Mouse (Mus musculus) G1E (cell line): ENCODE measurements around the gene Cxcl5. TPM values are rescaled to one million over a fixed set of nuclear protein-coding genes. Genes with fewer than 3 reads are reported as not detected.

Experiments
- ATAC-seq: 2 replicates; pipeline ENCODE4 v1.8.0; 2016; ENCODE audit warnings: mild to moderate bottlenecking; ENCODE audit not compliant: insufficient number of reproducible peaks, poor library complexity, low FRiP score, severe bottlenecking; ENCODE audit errors: extremely low read depth
- DNase-seq: peaks from one replicate; pipeline ENCODE4 v3.0.0; 2012; ENCODE audit warnings: low spot score
- H3K27me3 ChIP-seq: 2 replicates; pipeline ENCODE4 v1.6.1; 2012; ENCODE audit warnings: mild to moderate bottlenecking, low read length, inconsistent platforms; ENCODE audit not compliant: insufficient read depth
- H3K36me3 ChIP-seq: replicated peaks from 2 replicates; pipeline ENCODE3; 2012; ENCODE audit warnings: mild to moderate bottlenecking, inconsistent platforms
- H3K4me1 ChIP-seq: 2 replicates; pipeline ENCODE4 v1.6.1; 2012; ENCODE audit warnings: low read depth, low read length, inconsistent platforms, mixed read lengths; ENCODE audit not compliant: insufficient read depth
- H3K4me3 ChIP-seq: 2 replicates; pipeline ENCODE4 v1.5.1; 2012; ENCODE audit warnings: low read depth, mild to moderate bottlenecking, inconsistent platforms, low read length, moderate library complexity, mixed read lengths
- H3K9me3 ChIP-seq: replicated peaks from 2 replicates; pipeline ENCODE4 v1.6.1; 2012; ENCODE audit warnings: inconsistent platforms
- CTCF ChIP-seq: IDR thresholded peaks from 2 replicates; pipeline ENCODE4 v1.5.1; 2012; ENCODE audit warnings: low read depth, low read length, inconsistent platforms, mixed read lengths
- GATA1 ChIP-seq: IDR thresholded peaks from 2 replicates; pipeline ENCODE4 v1.6.1; 2012; ENCODE audit warnings: borderline replicate concordance, low read length, inconsistent platforms, mixed read lengths
- GATA2 ChIP-seq: IDR thresholded peaks from 2 replicates; pipeline ENCODE4 v1.6.1; 2012; ENCODE audit warnings: low read depth, low read length, inconsistent platforms, borderline replicate concordance
- POLR2AphosphoS5 ChIP-seq: IDR thresholded peaks from 2 replicates; pipeline ENCODE4 v1.6.1; 2012; ENCODE audit warnings: low read depth, low read length, inconsistent platforms; ENCODE audit not compliant: insufficient replicate concordance
- TAL1 ChIP-seq: conservative IDR thresholded peaks from 2 replicates; pipeline ENCODE4 v1.6.1; 2012; ENCODE audit warnings: low read depth, low read length, inconsistent platforms, mixed read lengths
- polyA plus RNA-seq: library from polyadenylated mRNA; stranded (reverse); fragments of >175 nt; gene quantifications from 2 replicates; pipeline ENCODE4 v1.2.3, GENCODE M21; 2012
- total RNA-seq, 2 experiments: library from RNA; stranded (forward) in 1 of 2; stranded (reverse) in 1 of 2; fragments of 200-1000 nt in 1 of 2; fragments of >200 nt in 1 of 2; fragmentation: Nextera tagmentation in 1 of 2; gene quantifications; 2 replicates each; pipeline ENCODE4 v1.2.3; 2014 to 2017

The Cxcl5 gene
- total RNA-seq (2014; fragmentation: Nextera tagmentation): not detected in 2 replicates
- total RNA-seq (2017): not detected in 2 replicates
- polyA plus RNA-seq: not detected in 2 replicates

DNA sequence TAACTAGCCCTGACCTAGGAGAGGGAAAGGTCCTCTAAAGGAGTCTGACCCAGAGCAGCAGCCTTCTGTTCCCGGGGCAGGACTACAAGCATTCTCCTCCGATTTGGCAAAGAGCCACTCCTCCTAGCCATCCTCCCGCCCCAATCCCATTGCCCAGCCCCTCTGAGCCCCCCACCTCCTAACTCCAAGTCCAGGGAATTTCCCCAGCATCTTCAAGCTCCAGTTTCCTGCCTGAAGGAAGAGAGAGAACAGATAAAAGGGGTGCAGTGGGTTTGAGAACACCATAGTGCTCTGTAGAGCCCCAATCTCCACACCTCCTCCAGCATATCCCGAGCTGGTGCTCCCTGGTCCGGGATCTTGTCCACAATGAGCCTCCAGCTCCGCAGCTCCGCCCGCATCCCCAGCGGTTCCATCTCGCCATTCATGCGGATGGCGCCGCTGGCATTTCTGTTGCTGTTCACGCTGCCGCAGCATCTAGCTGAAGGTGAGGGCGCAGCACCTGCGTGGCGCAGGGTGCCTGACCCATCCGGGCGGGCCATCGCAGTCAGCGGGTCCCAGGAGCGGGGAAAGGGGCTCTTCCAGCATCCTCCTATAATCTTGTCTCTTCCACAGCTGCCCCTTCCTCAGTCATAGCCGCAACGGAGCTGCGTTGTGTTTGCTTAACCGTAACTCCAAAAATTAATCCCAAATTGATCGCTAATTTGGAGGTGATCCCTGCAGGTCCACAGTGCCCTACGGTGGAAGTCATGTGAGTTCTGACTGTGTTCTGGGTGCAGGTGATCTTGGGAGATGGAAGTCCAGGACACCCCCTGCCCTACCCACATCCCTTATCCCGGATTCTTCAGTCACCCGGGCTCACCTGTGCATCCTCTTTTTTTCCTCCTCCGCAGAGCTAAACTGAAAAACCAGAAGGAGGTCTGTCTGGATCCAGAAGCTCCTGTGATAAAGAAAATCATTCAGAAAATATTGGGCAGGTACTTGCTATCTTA, at the start of gene Cxcl5:
Cxcl5 (plus strand) TSS at position 284 of the 989 bp plus-strand sequence.
- Histone ChIP-seq H3K36me3 (no peaks in the 10 kb centered on the region), H3K4me3 (peak within 1 kb of the TSS; percentile 41; the same call in 1 of the 2 replicates), H3K4me1 (peaks cover 53% of the 10 kb centered on the region), H3K9me3 (no peaks in the 10 kb centered on the region; the same call in 1 of the 2 replicates), H3K27me3 (no peaks in the 10 kb centered on the region)
- ATAC-seq: no peak
- no peak for TF ChIP-seq POLR2AphosphoS5
- TF ChIP-seq TAL1: no peak
- TF ChIP-seq CTCF: no peak
- TF ChIP-seq GATA1: no peak
- no peak for TF ChIP-seq GATA2
- DNase-seq: no peak

DNA sequence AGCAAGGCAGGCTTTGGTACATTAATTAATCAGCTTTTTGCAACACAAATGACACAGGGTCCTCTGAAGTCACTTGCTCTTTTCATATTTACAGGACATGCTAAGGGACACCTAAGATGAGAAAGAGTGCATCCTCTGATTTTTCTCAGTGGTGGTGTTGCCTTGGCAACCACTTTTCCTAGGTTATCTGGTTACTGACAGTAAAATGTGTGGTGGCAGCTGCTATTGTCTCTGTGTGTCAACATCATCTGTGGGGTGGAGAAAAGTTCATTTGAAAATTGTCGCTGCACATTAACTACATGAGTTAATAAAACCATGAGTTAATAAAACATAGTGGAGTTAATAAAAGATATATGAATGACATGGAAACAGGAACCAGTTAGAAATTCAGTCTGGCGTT, 47.8 kb upstream of the Cxcl5 start:
- DNase-seq (no peak), ATAC-seq (no peak)
- TF ChIP-seq CTCF (no peak), GATA1 (no peak), TAL1 (no peak)
- Histone ChIP-seq H3K4me1 (peaks cover 7% of the 10 kb centered on the region), H3K27me3 (no peaks in the 10 kb centered on the region), H3K4me3 (no peak overlapping the region), H3K36me3 (no peaks in the 10 kb centered on the region), H3K9me3 (no peaks in the 10 kb centered on the region)

GRCm38 (mm10) chr5:90717937-90718336, 41.2 kb upstream of the Cxcl5 start:
- Histone ChIP-seq H3K9me3 (no peaks in the 10 kb centered on the region), H3K4me3 (no peak overlapping the region), H3K4me1 (peaks cover 23% of the 10 kb centered on the region), H3K36me3 (no peaks in the 10 kb centered on the region), H3K27me3 (no peaks in the 10 kb centered on the region)
- no peak for TF ChIP-seq POLR2AphosphoS5
- TF ChIP-seq GATA1: no peak
- no peak for TF ChIP-seq CTCF
- TF ChIP-seq GATA2: no peak
- no peak for TF ChIP-seq TAL1
- no peak for ATAC-seq
- no peak for DNase-seq

DNA sequence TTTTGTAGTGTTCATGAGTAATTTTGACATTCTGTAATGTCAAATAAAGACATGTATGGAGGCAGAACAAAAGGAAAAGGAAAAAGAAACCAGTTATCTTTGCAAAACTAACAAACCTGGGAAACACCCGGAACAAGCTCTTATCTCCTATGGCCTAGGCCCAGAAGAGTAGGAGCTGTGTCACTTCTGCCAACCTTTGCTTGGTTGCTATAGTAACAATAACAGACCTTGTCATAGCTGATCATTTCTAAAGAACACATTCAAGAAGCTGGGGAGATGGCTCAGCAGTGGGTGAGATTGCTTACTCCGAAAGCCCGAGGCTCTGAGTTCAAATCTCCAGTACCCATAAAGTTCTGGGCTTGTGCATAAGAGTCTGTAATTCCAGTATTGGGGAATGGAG, 36.5 kb upstream of the Cxcl5 start:
- no peaks in the 10 kb centered on the region for H3K36me3 ChIP-seq
- peaks cover 22% of the 10 kb centered on the region; the same call in 1 of the 2 replicates for H3K4me1 ChIP-seq
- DNase-seq (peak; percentile 10), ATAC-seq (peak; percentile 92)
- no peak overlapping the region for H3K4me3 ChIP-seq
- H3K27me3 ChIP-seq: no peaks in the 10 kb centered on the region
- TF ChIP-seq CTCF (no peak), TAL1 (no peak), POLR2AphosphoS5 (no peak), GATA1 (no peak), GATA2 (no peak)
- H3K9me3 ChIP-seq: no peaks in the 10 kb centered on the region

DNA sequence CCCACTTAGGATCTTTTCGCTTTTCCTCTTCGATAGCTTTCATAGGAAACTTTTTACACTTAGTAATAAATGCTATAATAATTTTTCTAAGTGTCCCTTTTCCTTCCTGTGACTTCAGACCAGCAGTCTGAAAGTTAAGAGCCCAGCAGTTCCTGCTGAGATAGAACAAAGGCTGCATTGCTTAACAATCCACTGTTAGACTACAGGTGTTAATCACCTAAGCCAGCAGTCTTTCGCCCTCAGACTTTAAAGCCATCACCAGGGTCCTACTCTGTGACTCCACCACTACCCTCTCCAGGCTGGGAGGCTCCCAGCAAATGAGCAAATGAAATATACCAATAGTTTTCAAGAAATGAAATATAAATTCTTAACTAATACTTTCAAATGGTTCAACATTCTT, 30.9 kb upstream of the Cxcl5 start:
- no peaks in the 10 kb centered on the region for H3K9me3 ChIP-seq
- no peaks in the 10 kb centered on the region for H3K27me3 ChIP-seq

DNA sequence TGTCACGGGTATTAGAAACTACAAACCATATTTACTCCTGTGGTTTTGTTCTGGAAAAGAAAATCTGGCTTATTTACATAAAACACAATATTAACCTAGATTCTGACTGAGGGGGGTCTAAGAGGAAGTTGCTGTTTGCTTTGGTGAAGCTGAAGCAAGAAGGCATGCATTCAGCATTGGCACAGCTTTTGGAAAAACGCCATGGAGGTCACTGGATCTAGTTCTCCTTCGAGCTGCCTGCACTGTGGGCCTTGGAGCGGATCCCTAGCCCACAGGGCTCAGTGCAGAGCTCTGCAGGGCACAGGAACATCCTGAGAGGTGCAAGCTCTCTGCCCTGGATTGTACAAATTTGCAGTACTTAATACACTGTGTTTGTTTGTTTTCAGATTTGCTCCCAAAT, 27.7 kb upstream of the Cxcl5 start:
- Histone ChIP-seq H3K9me3 (no peaks in the 10 kb centered on the region), H3K4me3 (no peak overlapping the region), H3K36me3 (no peaks in the 10 kb centered on the region), H3K27me3 (no peaks in the 10 kb centered on the region), H3K4me1 (no peaks in the 10 kb centered on the region)
- DNase-seq: no peak
- TF ChIP-seq GATA2 (no peak), TAL1 (no peak), POLR2AphosphoS5 (no peak), GATA1 (no peak), CTCF (no peak)
- ATAC-seq: no peak

More for the DNA sequence above, 30.9 kb upstream of the Cxcl5 start:
- ATAC-seq (no peak), DNase-seq (no peak)
- Histone ChIP-seq H3K36me3 (no peaks in the 10 kb centered on the region), H3K4me3 (no peak overlapping the region), H3K4me1 (peaks cover 3% of the 10 kb centered on the region; the same call in 1 of the 2 replicates)
- TF ChIP-seq POLR2AphosphoS5 (no peak), GATA2 (no peak), TAL1 (no peak), GATA1 (no peak), CTCF (no peak)
